Mouse (Mus musculus) embryo, embryonic 11 days (tissue): ENCODE measurements around the gene Mrps21.
"Not testable (repeated sequence)": the region's sequence is repeated elsewhere in the genome, so short reads cannot be mapped to it uniquely, and the experiment has no call there.

Source experiments
- DNase-seq: peaks from one replicate; pipeline ENCODE4 v3.0.0-alpha.2; 2015

Mrps21 gene

DNA sequence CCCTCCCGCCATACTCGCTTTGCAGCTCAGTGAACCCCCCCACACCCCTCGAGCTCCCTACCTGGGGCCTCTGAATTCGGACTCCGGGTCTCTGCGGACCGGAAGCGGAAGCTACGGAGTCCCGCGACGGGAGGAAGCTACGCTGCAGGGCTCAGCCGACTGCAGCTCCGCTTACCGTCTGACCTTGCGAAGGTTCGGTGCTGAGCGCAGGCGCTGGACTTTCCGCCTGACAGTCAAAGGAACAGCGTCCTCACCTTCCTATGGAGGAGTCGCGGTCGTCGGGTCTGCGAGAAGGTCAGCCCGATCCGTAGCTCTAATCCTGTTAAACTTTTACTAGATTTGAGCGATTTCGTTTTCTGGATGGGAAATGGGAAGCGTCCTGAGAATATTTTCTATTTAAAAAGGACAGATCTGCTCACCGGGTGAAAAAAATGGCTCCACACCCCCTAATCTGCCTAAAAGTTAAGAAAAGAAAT is at the start of gene Mrps21:
Gene Mrps21 (minus strand): TSS at position 128 of the 476 bp plus-strand sequence.
- peak; percentile 95 for DNase-seq

DNA sequence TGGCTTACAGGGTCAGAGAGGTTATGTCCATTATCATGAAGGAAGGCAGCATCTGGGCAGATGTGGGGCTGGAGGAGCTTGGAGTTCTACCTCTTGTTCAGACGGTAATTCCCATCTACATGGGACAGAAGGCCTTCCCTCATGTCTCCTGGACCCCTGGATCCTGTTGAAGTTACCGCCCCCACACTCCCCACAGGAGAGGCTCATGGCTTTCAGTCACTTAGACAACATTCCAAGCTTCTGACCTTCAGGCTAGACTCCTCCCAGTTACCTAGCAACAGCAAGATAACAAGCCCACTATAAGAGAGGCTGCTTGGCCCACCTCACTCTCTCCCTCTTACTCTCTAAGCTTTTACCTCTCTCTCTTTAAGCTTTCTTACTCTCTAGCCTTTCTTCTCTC is 49.2 kb upstream of the Mrps21 start:
- DNase-seq: not testable (repeated sequence)

DNA sequence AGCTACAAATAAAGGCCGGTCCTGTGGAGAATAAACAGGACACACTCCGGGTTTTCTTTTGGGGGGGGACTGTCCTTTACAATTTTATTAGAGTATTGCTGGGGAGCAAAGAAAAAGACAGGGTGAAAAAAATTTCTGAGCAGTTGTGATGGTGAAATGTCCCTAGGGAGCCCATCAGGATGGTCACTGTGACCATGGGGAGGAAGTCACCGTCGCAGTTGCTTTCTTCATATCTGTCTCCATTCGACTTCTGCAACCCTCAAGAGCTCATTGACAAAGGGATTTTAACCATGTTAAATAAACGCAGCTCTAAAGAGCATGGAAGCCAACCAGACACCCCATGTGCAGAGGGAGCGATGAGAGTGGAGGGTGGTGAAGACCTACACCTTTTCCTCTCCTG is 45.4 kb upstream of the Mrps21 start:
- DNase-seq: no peak

DNA sequence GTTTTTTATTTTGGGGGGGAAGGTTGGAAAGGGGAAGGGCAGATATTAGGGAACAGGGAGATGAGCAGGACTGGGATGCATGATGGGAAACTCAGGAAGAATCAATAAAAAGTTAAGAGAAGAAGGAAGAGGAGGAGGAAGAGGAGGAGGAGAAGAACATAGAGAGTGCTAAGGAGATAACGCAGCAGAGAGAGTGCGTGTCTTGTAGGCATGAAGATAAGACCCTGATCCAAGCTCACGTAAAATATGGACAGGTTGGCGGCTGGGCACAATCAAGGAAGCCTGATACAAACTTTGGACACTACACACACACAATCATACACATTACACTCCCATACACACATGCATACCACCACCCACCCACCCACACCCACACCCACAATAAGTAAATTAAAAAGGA is 43.4 kb upstream of the Mrps21 start:
- DNase-seq: no peak

DNA sequence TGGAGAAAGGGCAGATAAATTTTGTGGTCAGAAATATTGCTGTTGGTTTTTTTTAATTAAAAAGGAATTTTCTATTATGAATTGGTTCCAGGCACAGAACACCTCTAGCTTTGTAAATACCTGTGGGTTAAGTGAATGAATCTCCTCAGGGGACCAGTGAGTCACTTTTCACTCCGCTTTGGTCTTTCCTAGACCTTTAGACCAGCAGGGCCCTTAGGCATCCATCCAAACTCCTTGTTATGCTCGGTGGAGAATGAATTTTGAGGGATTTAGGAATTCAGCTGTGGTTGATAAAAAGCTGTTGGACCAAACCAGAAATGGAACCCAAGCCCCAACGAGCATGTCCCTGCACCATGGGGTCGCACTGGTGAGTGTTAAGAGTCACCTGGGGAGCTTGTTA is 36.3 kb upstream of the Mrps21 start:
- DNase-seq: no peak

DNA sequence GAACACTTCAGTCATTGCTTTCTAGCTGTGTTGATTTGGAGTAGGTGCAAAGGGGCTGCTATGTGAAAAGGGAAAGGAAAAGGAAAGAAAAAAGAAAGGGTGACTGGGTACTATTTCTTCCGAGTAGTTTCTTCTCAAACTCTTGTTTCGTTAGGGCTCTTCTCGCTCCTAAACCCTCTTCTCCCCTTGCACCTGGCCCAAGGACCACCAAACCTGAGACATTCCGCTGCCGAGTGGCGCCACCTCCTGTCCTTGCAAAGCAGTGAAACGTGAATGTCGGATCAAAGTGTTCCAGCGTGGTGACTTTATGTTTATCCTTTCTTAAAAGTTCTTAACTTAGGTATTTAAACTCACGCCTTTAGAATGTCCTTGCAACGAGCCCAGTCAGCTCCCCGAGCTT is 35.5 kb upstream of the Mrps21 start:
- DNase-seq: peak; percentile 82

DNA sequence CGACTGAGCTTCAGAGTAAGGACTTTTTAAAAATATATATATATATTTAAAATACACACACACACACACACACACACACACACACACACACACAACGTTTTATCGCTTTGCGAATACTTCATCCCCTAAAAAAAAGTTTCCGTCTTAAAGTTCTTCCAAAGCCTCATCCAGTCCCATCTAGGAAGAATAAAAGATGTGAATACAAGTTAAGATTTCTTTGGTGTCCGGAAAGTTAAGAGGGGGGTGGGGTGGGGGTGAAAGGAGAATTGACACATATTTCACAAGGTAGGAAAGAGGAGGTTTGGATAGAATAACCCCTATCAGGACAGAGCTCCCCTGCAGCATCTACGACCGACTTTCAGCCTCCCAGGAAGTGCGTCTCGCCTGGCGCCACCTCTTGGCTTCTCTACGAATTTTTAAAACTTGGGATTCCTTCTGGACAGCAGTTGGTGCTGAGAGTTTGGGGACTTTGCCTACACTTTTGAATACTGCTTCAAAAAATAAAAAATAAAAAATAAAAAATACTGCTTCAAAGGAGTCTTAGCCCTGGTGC is 34.7 kb upstream of the Mrps21 start:
- peak; percentile 83 for DNase-seq

DNA sequence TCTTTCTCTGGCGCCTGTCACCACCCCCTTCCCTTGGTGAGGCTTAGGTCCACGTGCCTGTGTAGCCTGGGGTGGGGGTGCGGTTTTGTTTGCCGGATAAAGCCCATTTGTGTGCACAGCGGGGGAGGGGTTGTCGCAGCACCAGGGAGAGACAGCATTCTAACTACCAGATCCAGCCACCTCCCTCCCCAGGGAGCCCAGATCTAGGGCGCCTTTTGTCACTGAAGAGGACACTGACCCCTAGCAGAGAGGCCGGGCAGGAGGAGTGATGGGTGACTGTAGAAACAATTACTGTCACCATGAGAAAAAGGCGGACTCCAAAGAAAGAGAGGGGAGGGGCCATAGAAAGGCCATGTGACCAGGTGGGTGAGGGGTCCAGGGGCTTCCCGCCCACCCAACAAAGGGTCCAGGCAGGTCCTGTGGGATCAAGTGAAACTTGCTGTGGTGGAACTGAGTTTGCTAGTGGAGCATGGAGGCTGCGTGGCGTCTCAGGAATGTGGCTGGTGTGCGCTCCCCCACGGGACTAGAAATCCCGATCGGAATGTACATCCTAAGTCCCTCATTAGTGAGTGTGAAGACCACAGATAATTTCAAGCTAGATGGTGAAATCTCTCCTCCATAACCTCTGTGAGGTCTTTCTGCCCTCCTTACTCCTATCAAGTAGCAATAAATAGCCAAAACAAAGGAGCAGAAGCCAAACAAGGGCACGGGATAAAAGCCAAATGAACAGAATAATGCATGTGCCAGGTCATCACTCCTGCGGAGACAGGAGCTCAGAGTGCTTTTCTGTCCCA is 34.0 kb upstream of the Mrps21 start:
- DNase-seq: peak; percentile 86

DNA sequence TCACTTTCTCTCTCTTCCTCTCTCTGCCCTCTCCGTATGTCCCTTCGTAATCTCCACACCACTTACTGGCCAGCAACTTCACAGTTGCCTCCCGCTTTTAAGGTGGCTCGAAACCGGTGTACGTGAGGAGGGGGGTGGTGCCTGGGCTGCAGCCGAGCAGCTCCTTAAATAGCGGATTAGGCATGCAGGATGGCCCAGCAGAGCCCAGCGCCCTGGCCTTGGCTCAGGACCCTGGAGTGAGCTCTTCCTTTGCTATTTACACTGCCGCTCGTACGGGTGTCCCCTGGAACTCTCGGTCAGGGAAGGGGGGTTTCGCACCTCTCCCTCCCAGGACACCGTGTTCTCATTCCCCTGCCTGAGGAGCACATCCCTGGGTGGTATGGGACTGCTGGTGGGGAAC is 33.2 kb upstream of the Mrps21 start, which contains the start of gene Car14:
Gene Car14 (minus strand): TSS at position 124 of the 400 bp plus-strand sequence.
- DNase-seq: peak; percentile 77

DNA sequence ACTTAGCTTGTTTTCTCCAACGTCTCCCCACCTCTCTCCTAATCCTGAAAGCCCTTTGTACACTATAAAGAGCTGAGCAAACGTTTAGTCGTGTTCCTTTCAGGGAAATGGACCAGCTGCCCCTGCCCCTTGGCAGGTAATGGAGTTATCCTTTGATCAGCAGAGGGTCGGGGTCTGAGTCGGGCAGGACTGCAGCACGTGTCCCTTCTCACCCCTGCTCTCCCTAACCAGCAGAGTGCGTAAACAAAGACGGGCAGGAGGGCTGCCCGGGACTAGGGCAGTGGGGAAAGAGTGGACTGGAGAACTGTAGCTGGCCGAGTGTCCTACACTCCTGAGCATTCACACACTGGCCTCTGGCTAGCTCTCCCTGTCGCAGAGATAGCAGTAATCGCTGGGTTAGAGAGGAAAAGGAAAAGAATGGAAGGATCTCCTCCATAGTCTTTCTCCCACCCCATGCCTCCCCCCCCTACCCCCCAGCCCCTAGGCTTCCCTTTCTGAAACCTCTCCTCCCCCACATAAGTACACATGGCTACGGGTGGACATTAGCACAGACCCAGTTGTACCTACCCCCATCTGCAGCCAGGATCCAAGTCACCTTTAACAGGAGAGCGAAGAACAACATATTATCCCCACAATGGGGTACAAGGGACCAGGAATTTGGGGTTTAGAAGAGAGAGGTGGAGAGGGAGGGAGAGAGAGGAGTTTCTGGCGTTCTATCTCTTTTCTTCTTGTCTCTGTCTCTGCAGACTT is 32.6 kb upstream of the Mrps21 start:
- DNase-seq: peak; percentile 68

DNA sequence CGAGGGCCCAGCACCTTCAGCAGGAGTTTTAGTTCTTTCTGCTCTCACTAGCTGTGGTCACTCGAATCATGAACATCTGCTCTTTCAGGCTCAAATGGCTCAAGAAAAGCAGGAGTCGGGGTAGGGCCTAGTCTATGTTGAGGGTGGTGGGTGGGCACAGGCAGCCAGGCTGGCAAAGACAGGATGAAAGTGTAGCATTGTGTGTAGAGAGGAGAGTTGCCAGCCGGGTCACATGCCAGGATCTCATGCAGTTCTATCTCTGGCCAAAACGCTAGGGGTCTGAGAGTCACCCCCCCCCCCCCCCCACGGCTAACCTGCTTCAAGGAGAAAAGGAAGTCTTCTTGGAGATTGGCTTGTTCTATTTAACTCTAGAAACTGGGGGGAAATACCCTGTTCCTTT is 31.3 kb upstream of the Mrps21 start:
- no peak for DNase-seq

DNA sequence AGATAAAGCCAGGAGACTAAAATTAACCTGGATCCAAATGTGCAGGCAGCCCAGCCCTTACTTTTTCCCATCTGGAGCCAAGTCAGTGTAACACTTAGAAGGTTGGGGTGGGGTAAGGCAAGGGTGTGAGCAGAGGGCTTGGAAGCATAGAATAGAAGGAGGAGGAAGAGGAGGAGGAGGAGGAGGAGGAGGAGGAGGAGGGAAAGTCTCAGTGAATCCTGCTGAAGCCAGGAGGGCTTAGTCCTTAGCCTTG is 31.0 kb upstream of the Mrps21 start:
- DNase-seq: no peak

DNA sequence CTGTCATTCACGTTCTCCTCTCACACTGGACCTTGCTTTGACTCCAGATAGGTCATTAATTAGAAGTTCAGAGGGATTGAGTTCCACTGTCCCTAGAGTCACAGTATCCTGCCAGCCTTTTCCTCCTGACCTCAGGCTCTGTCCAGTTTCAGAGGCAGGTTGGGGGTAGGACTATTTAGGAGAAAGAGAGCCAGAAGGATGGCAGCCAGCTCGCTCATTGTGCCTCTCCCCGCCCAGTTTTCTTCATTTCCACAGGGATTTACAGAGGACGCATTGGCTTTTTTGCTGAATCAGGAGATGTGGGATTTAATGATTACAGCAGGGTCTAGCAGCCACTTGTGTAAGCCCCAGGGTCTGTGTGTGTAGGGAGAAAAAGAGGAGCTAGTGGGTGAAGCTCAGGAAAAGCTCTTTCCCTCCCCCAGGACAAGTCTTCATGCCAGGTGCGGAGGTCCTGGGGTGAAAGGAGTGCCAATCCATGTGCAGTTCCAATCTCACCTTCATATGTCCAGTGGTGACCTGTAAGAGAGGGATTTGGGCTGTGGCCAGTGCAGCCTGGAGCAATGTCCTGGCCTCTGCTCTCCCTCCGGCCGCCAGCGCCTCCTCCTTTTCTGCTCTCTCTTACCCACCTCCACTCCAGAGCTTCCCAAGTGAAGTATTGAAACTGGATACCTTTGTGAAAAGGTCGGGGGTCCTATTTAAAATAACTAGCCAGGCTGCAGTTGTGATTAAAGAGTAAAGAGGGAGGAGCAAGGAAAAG is 30.5 kb upstream of the Mrps21 start:
- no peak for DNase-seq

DNA sequence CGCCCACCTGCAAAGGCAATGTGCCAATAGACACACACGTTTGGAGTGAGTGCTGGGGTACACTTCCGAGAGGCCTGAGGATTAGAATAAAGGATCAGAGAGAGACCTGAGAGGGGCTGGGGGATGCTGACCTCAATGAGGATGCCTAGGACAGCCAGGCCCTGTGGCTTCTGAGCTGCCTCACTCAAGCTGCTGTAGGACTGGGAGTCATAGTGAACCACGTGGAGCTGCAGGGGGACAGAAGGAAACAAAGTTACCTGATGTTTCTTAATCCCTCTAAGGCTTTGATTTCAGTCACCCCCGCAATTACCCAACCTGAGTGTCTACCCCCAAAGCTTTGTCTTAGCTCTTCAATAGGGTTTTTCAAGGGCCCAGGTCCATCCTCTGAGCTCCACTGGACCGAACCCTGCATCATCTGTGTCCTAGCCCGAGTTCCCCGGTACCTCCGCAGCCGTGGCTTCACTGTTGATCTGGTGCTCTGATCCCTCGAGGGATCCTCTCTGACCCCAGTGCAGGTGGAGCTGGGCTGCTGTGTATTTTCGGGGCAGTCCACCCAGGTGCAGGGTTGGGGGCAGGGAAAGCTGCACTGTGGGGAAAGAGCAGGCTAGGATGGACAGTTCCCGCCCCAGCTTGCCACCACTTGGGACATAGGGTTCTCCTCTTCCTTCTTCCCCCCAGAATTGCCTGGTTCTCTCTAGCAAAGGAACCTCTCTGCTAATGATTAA is 28.6 kb upstream of the Mrps21 start:
- DNase-seq: no peak

DNA sequence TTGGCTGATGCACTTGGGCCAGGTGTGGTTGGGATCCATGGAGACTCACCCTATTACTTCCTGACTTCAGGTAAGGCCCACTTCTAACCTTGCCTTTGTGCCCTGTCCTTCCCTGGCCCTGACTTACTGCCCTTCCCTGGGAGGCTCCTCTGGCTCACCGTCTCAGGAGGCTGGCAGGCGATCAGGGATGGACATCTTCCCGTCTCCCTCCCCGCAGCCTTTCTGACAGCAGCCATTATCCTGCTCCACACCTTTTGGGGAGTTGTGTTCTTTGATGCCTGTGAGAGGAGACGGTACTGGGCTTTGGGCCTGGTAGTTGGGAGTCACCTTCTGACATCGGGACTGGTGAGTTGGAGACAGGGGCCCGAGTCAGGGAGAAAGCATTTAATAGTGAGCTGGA is 24.2 kb upstream of the Mrps21 start:
- DNase-seq: not testable (repeated sequence)

DNA sequence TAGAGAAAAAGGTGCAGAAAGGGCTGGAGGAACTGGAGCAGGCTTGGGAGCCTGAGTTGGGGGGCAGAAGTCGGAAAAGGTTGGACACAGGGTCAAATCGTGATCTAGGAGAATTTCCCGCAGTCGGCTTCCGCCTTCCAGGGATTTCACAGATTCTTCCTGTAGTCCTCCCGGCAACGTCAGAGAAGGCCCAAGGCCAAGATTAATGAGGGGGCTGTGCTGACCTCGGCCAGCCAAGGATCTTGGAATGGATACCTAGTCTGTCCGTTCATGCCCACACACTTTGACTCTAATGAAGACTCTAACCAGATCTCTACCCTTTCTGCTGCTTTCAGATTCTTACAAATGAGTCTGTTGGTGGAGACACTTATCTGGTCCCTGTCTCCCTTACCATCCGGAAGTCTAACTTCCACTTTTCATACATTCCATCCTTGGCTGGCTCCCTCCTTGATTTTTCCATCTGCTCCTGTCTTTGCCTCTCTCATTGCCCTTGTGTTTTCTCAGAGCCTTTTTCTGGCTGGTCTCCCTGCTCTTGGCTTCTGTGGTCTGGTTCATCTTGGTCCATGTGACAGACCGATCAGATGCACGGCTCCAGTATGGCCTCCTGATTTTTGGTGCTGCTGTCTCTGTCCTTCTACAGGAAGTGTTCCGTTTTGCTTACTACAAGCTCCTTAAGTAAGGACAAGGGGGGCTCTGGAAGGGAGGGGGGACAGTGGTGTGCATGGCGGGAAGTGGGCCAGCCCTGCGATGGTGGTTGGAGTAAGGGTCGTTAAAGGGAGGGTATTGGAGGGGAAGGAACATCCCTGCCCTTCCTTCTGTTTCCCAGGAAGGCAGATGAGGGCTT is 23.2 kb upstream of the Mrps21 start:
- peak; percentile 62 for DNase-seq

DNA sequence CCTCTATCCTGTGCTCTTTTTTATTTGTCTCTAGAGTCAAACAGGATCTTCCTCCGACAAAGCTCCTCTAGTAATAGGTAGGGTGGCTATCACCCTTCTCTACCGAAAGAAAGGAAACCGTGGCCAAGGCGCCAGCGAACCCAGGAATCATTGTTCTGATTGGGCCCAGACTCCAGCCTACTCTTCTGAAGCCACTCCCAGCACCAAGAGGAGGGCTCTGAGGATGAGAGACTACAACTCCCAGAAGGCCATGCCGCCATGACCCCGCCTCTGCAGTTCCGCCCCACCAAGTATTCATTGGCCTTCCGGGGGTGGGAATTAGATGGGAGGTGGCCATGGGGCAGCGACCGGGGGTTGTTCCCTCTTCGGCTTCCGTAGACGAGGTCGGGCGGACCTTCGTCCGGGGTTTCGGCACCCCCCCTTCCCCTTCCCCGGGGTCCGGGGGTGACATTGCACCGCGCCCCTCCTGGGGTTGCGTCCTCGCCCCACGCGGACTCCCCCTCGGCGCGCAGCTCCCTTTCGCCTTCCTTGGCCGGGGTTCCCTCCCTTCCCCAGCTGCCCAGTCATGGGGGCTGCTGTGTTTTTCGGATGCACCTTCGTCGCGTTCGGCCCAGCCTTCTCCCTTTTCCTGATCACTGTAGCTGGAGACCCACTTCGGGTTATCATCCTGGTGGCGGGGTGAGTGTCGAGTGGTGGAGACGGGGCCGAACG is 22.4 kb upstream of the Mrps21 start, which contains the start of gene Aph1a:
Gene Aph1a (plus strand): TSS at position 364 of the 711 bp plus-strand sequence.
- peak; percentile 97 for DNase-seq

DNA sequence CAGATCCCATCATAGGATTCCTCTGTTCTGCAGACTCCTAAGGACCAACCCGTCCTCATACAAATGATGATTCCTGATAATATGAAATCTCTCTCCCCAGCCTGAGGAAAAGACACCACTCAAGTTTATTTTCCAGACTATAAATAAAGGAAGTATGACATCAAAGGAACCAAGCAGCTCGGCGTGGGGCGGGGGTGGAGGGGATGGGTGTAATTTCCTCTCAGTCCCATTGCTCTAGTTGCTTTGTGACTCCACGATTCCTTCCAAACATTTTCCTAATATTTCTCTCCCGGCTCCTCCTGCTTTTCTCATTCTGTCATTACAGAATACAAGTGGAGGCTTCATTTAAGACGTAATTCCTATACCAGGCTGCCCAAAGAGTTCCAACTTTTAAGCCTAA is 21.8 kb upstream of the Mrps21 start:
- DNase-seq: no peak

DNA sequence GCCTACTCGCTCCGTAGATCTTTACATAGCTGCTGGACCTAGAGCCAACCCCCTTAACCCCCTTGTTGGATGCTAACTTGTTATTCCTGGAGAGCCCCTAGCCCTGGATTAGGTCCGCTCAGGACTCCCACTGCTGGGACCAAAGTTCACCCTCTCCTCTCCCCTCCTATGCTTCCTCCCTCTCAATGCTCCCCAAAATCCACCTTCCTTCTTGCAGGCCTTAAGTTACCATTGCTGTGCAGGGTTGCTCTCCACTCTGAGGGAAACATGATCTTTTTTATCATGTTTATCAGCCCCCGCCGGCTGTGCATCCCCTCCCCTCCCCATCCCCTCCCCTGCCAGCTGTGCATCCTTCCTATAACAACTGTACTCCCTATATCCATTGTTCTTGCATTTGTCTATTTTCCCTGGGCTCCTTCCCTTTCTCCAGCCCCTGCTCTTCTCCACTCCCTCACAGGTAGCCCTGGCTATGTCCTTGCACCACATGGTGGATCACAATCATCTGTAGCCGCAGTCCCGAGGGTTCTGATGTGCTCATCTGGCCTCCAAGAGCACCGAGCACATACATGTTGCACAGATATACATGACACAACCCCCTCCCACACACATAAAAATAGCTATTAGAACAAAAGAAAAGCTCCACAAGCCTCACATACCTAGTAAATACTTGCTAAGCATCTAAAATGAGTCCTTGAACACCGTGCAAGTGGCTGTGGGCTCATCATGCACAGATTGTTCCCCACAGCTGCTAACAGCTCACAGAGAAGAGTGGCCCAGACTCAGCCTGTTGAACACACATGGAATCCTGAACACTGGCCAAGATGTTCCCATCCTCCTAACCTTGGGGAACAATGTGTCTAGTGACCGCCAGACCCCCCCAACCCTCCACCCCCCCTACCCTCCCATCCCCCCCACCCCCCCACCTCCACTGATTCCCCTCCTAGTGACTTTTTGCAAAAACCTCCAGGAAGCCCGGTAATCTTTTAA is 21.0 kb upstream of the Mrps21 start:
- no peak for DNase-seq
